Mouse (Mus musculus): Measurements from ENCODE around the gene Camta1. TPM values are rescaled to one million over a fixed set of nuclear protein-coding genes. Genes with fewer than 3 reads are reported as not detected.

Camta1 gene
- polyA plus RNA-seq, 1 experiment: 19.2 TPM

GRCm38 (mm10) chr4:151773007-151773406 is 88.7 kb downstream of the Camta1 start:
- TF ChIP-seq GATA1 (IDR thresholded peaks at IDR 0.05; ENCODE audit: low read length): no peak

GRCm38 (mm10) chr4:151770697-151771096 is 91.0 kb downstream of the Camta1 start:
- TF ChIP-seq GATA1 (IDR thresholded peaks at IDR 0.05; ENCODE audit: low read length): no peak

GRCm38 (mm10) chr4:151767786-151768185 is 93.9 kb downstream of the Camta1 start:
- no peak for TF ChIP-seq GATA1 (IDR thresholded peaks at IDR 0.05; ENCODE audit: low read length)

GRCm38 (mm10) chr4:151767361-151767760 is 94.3 kb downstream of the Camta1 start:
- TF ChIP-seq GATA1 (IDR thresholded peaks at IDR 0.05; ENCODE audit: low read length): no peak

- TF ChIP-seq GATA1 (IDR thresholded peaks at IDR 0.05; ENCODE audit: low read length): no peak
Measured at GRCm38 (mm10) chr4:151765376-151765775, 96.3 kb downstream of the Camta1 start.

GRCm38 (mm10) chr4:151763928-151764327 is 97.7 kb downstream of the Camta1 start:
- no peak for TF ChIP-seq GATA1 (IDR thresholded peaks at IDR 0.05; ENCODE audit: low read length)

GRCm38 (mm10) chr4:151759095-151759494 is 102.6 kb downstream of the Camta1 start:
- no peak for TF ChIP-seq GATA1 (IDR thresholded peaks at IDR 0.05; ENCODE audit: low read length)

GRCm38 (mm10) chr4:151758337-151758736 is 103.3 kb downstream of the Camta1 start:
- TF ChIP-seq GATA1 (IDR thresholded peaks at IDR 0.05; ENCODE audit: low read length): no peak

- no peak for TF ChIP-seq GATA1 (IDR thresholded peaks at IDR 0.05; ENCODE audit: low read length)
Measured at GRCm38 (mm10) chr4:151757261-151757660, 104.4 kb downstream of the Camta1 start.

- no peak for TF ChIP-seq GATA1 (IDR thresholded peaks at IDR 0.05; ENCODE audit: low read length)
Measured at GRCm38 (mm10) chr4:151756400-151756799, 105.3 kb downstream of the Camta1 start.

- no peak for TF ChIP-seq GATA1 (IDR thresholded peaks at IDR 0.05; ENCODE audit: low read length)
Measured at GRCm38 (mm10) chr4:151753231-151753630, 108.4 kb downstream of the Camta1 start.

- TF ChIP-seq GATA1 (IDR thresholded peaks at IDR 0.05; ENCODE audit: low read length): no peak
Measured at GRCm38 (mm10) chr4:151752551-151752950, 109.1 kb downstream of the Camta1 start.

GRCm38 (mm10) chr4:151751270-151751945 is 110.3 kb downstream of the Camta1 start:
- TF ChIP-seq GATA1 (IDR thresholded peaks at IDR 0.05; ENCODE audit: low read length): no peak

GRCm38 (mm10) chr4:151747723-151748122 is 114.0 kb downstream of the Camta1 start:
- TF ChIP-seq GATA1 (IDR thresholded peaks at IDR 0.05; ENCODE audit: low read length): no peak

GRCm38 (mm10) chr4:151746002-151746606 is 115.6 kb downstream of the Camta1 start:
- TF ChIP-seq GATA1 (IDR thresholded peaks at IDR 0.05; ENCODE audit: low read length): no peak

- no peak for TF ChIP-seq GATA1 (IDR thresholded peaks at IDR 0.05; ENCODE audit: low read length)
Measured at GRCm38 (mm10) chr4:151741249-151742137, 120.2 kb downstream of the Camta1 start.
